Mouse (Mus musculus): ENCODE measurements around the gene Vsig10.

DNA sequence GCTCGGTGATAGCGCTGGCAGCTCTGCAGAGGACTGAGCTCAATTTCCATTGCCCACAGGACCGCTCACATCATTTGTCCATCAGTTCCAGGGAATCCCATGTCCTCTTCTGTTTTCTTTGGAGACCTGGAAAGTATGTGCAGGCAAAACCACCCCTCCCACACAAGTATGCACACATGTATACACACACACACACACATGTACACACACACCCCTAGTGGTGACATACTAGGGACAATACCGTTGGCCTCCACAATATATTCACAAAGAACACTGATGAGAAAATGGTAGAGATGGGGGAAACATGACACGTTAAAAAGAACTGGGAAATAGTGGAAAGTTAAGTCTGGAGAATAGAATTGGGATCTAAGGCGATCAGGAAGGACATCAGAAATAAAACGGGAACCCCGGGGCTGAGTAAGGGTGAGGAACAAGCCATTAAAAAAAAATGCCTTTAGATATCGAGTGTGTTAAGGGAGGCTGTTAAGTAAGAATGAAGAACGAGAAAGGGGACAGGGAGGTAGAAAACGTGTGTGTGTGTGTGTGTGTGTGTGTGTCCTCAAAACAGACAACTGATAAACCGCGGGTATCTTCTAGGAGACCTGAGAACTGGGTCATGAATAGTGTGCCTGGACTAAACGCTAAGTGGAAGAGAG is 36.9 kb downstream of the Vsig10 start:
- TF ChIP-seq CTCF (IDR thresholded peaks at IDR 0.05), result peak; percentile 66
- TF ChIP-seq EP300 (IDR thresholded peaks at IDR 0.05), result no peak
